Mouse (Mus musculus) kidney, postnatal 4 days (tissue): ENCODE results near the gene Larp1b.
"Not testable (repeated sequence)": the region's sequence is repeated elsewhere in the genome, so short reads cannot be mapped to it uniquely, and the experiment has no call there.

Experiments
- DNase-seq, 2 experiments: peaks; one replicate each; pipeline ENCODE4 v3.0.0; 2021; ENCODE audit warnings: mixed read lengths in 2 of 2

Larp1b gene

GRCm38 (mm10) chr3:40949170-40949902 is at the start of gene Larp1b:
Gene Larp1b, plus strand, starts transcription at chr3:40949828.
- peak; percentile 100 for DNase-seq

- DNase-seq = not testable (repeated sequence)
These were observed 47.2 kb upstream of the Larp1b start, which contains the start of gene 1700034I23Rik for GRCm38 (mm10) chr3:40902443-40902842. Gene 1700034I23Rik, minus strand, starts transcription at chr3:40902543.

GRCm38 (mm10) chr3:40938189-40938588 is 11.4 kb upstream of the Larp1b start:
- DNase-seq = no peak

- DNase-seq = no peak
These were observed 11.0 kb upstream of the Larp1b start for GRCm38 (mm10) chr3:40938592-40938991.

- no peak for DNase-seq
These were observed 10.6 kb upstream of the Larp1b start for GRCm38 (mm10) chr3:40939019-40939418.

GRCm38 (mm10) chr3:40949903-40950600 is 424 bp downstream of the Larp1b start:
- peak; percentile 54 to 73 for DNase-seq

- DNase-seq = peak; percentile 56 to 69
These were observed 1.1 kb downstream of the Larp1b start for GRCm38 (mm10) chr3:40950601-40951201.

- peak; percentile 10 to 23 for DNase-seq
These were observed 1.7 kb downstream of the Larp1b start for GRCm38 (mm10) chr3:40951365-40951764.

GRCm38 (mm10) chr3:40952606-40953005 is 3.0 kb downstream of the Larp1b start:
- DNase-seq = peak in 1 of 2 experiments; percentile 13

GRCm38 (mm10) chr3:40954792-40955191 is 5.2 kb downstream of the Larp1b start:
- DNase-seq = no peak

- DNase-seq = no peak
These were observed 9.2 kb downstream of the Larp1b start for GRCm38 (mm10) chr3:40958831-40959230.

- DNase-seq = no peak
These were observed 31.1 kb downstream of the Larp1b start for GRCm38 (mm10) chr3:40980758-40981157.

- no peak for DNase-seq
These were observed 37.9 kb downstream of the Larp1b start for GRCm38 (mm10) chr3:40987539-40987938.

- DNase-seq = no peak
These were observed 39.1 kb downstream of the Larp1b start for GRCm38 (mm10) chr3:40988722-40989121.

- DNase-seq = no peak
These were observed 41.9 kb downstream of the Larp1b start for GRCm38 (mm10) chr3:40991541-40991940.

- no peak for DNase-seq
These were observed 45.5 kb downstream of the Larp1b start for GRCm38 (mm10) chr3:40995161-40995560.

GRCm38 (mm10) chr3:41009315-41009714 is 59.7 kb downstream of the Larp1b start:
- no peak for DNase-seq

- no peak for DNase-seq
These were observed 60.4 kb downstream of the Larp1b start for GRCm38 (mm10) chr3:41009990-41010389.

GRCm38 (mm10) chr3:41010701-41011100 is 61.1 kb downstream of the Larp1b start:
- peak in 1 of 2 experiments; percentile 5 for DNase-seq

GRCm38 (mm10) chr3:41012451-41012850 is 62.8 kb downstream of the Larp1b start:
- no peak for DNase-seq

- DNase-seq = no peak
These were observed 65.3 kb downstream of the Larp1b start for GRCm38 (mm10) chr3:41014946-41015345.

GRCm38 (mm10) chr3:41018022-41018608 is 68.5 kb downstream of the Larp1b start:
- no peak for DNase-seq

- DNase-seq = no peak
These were observed 71.1 kb downstream of the Larp1b start for GRCm38 (mm10) chr3:41020687-41021086.
